24 mouse cellular contexts compared by ENCODE assay signal in the genomic region with DNA sequence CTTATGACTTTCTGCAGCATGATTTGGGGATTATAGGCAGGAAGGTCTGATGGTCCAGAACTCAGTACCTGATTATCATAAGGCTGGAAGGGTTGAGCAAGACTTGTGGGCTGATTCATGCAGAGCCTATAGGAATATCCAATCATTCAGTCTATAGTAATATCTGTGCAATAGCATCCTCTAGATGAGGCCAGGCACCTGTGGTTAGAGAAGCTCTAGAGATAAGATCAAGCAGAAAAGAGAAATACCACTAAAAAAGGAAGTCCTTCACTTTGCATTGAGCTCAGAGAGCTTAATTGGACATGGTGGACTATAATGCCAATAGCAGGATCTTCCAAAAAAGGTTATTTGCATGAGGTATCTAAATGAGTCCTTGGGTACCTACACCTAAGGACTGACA.
"Had no signal": no experiment of that assay in that cellular context is flagged by ENCODE, and none has a peak within 500 bp of the region (broad histone marks: within the 10 kb centered on the region; RNA-seq: fewer than 3 reads in every experiment).

No protein-coding gene starts in this region.

- H3K27ac ChIP-seq: embryonic facial prominence, embryonic 10.5 days; embryonic facial prominence, embryonic 12.5 days; embryonic facial prominence, embryonic 13.5 days; embryonic facial prominence, embryonic 15.5 days; forebrain, embryonic 10.5 days; forebrain, embryonic 12.5 days; forebrain, embryonic 13.5 days; forebrain, embryonic 15.5 days; gastrocnemius, adult 2 months; heart, embryonic 10.5 days had no signal

- H3K27me3 ChIP-seq: embryonic facial prominence, embryonic 12.5 days; embryonic facial prominence, embryonic 13.5 days; embryonic facial prominence, embryonic 15.5 days; forebrain, embryonic 12.5 days; forebrain, embryonic 13.5 days; forebrain, embryonic 15.5 days had no signal

- H3K4me3 ChIP-seq: embryonic facial prominence, embryonic 10.5 days; embryonic facial prominence, embryonic 12.5 days; embryonic facial prominence, embryonic 13.5 days; embryonic facial prominence, embryonic 15.5 days; erythroblast, embryonic 14.5 days; forebrain, embryonic 10.5 days; forebrain, embryonic 12.5 days; forebrain, embryonic 13.5 days; forebrain, embryonic 15.5 days; gastrocnemius, adult 2 months; heart, embryonic 10.5 days had no signal

- DNase-seq: cerebellum, adult 9-11 months; cerebellum, postnatal 10 days; cerebellum, postnatal 14 days; cerebellum, postnatal 25 days; cerebellum, postnatal 36 days; embryo, embryonic 11 days; forebrain, postnatal 0 days; gastrocnemius, adult 2 months; gastrocnemius, postnatal 10 days; gastrocnemius, postnatal 14 days; gastrocnemius, postnatal 25 days; gastrocnemius, postnatal 36 days; heart, adult 11 months; heart, adult 18-20 months had no signal

- H3K9me3 ChIP-seq: embryonic facial prominence, embryonic 10.5 days; embryonic facial prominence, embryonic 12.5 days; embryonic facial prominence, embryonic 13.5 days; embryonic facial prominence, embryonic 15.5 days; forebrain, embryonic 10.5 days; forebrain, embryonic 12.5 days; forebrain, embryonic 13.5 days; forebrain, embryonic 15.5 days; heart, embryonic 10.5 days had no signal

- H3K36me3 ChIP-seq: embryonic facial prominence, embryonic 10.5 days; embryonic facial prominence, embryonic 12.5 days; embryonic facial prominence, embryonic 13.5 days; embryonic facial prominence, embryonic 15.5 days; forebrain, embryonic 10.5 days; forebrain, embryonic 12.5 days; forebrain, embryonic 15.5 days; heart, embryonic 10.5 days had no signal

- H3K9ac ChIP-seq: embryonic facial prominence, embryonic 12.5 days; embryonic facial prominence, embryonic 13.5 days; embryonic facial prominence, embryonic 15.5 days; forebrain, embryonic 12.5 days; forebrain, embryonic 13.5 days; forebrain, embryonic 15.5 days; forebrain, postnatal 0 days had no signal

- H3K4me1 ChIP-seq: embryonic facial prominence, embryonic 10.5 days; embryonic facial prominence, embryonic 12.5 days; embryonic facial prominence, embryonic 13.5 days; embryonic facial prominence, embryonic 15.5 days; forebrain, embryonic 10.5 days; forebrain, embryonic 12.5 days; forebrain, embryonic 13.5 days; forebrain, embryonic 15.5 days; heart, embryonic 10.5 days had no signal
